Mouse (Mus musculus): ENCODE measurements at regions not wholly inside any gene's neighbourhood (a gene's known extent, or its start where the extent isn't known, plus 50 kb on each side); places are given as distances from the start of the nearest gene placed in this dataset.
A peak's percentile ranks its signal among the peaks of the same experiment; 100 is the strongest.

DNA sequence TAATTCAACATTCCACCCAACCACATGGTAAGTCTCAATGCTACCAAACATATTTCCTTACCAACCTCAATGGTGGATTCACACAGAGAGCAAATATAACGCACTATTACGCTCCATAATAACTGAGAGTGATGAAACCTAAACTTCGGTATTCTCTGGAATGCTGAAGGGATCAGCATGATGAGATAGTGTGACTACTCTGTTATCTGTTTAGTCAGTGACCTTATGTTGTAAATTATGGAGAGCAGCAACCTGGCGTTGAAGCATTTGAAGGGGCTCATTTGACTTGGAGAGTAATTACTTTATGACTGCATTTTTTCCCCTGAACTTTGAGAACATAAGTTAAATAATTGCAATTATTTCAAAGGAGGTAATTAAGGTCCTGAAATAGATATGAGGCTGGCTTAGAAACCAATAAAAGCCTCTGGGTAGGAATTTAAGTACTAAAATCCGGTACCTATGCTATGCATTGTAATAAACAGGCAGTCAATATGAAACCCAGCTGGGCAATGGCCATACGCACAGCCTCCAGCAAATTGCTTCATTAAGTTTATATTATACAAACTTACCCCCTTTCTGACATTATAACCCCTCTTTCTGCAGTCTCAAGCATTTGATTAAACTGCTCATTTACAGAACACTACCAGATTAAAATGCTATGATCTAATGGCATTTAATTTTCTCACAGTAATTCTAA is 1378.9 kb upstream of the Jmjd1c start:
- DNase-seq (ENCODE audit: low read depth, low spot score), result no peak

DNA sequence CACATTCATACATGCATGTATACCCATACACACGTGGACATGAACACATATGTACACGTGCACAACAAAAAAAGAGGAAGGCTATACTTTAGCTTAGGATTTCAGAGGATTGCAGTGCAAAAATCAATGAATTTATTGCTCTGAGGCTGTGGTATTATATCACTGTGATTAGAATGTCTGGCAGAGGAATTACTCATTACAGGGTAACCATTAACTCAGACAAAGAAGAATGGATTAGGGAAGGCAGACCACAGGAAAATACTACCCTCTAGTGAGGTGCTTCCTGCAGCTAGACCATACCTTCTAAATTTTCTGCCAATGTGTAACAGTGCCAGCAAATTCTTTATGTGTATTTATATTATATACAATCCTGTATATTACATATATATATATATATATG is 1373.4 kb upstream of the Jmjd1c start:
- no peak for DNase-seq (ENCODE audit: low read depth, low spot score)

DNA sequence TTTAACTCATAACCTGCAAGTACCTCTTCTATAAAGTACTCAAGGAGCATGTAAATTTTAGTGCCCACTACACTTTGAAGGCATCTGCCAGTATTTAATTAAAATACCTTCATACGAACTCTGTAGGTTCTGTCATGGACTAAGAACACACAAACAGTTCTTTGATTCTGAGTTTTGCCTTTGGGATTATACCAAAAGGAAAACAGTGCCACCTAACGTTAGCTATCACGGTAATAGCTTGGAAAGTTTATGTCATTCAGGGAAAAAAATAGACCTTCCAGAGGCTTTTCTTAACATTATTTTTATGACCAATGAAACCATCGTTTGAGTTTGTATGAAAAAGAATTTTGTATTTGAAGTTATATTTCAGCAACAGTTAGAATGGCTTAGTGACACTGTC is 1326.5 kb upstream of the Jmjd1c start:
- DNase-seq (ENCODE audit: low read depth, low spot score), result peak; percentile 67

DNA sequence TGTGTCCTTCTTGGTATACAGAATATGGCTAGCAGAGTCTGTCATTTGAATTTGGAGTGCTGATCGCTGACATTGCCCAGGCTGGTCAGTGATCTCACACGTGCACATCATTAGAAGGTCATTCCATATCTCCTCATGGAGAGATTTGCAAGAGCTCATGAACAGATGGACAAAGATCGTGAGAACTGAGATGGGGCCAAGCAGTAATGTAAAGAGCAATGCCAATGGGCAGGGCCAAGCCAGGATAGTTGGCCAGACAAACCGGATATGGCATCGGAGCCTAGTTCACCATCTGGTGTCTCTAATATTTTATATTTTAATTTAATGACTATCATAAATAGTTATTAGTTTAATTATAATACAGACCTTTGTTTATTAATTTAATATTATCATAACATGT is 1324.0 kb upstream of the Jmjd1c start:
- DNase-seq (ENCODE audit: low read depth, low spot score), result peak; percentile 61

DNA sequence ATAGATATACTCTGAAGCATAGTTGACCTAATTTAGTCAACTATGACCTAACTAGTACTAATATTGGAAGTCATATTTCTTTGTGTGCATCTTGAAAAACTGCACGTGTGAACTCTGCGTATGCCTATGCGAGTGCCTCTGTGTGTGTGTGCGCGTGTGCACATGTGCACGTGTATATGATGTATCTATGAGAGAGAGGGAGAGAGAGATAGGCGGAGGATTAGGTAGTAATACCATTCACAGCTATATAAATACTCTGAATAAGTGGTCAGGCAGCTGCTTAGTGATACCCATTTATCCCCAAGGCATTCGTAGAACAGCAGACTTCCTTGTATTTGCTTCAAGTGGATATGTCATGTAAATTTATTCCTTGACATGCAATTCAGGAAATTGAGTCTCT is 1310.9 kb upstream of the Jmjd1c start:
- no peak for DNase-seq (ENCODE audit: low read depth, low spot score)
